Comparison of ENCODE assay signal across 20 mouse cellular contexts in the genomic region with DNA sequence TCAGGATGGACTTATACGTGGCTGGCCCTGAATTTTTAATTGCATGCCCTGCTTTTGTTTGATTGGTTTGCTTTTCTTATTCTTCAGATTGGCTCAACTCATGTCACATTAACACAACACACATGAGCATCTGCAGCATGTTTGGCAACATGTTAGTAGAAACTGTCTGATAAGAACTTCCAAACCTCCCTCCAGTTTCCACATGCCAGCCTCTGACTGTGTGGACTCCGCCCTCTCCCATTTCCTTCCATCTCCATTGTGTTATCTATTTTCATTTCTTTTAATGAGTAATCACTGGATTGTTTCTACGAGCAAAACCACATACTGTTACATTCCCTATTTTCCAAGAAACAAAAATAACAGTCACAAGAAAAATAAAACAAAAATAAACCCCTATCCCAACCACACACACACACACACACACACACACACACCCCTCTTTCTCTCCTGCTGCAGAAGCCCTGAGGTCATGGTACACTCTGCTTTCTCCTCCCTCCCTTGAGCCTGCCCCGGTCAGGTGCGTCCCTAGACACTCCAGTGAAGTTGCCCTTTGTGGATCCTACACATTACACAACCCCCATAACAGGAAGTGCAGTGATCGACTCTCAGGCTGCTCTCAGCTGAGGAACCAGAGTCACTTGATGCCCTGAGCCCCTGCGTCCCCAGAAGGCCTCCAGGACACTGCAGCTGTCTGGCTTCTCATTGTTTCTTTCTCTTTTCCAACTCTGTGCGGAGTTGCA. TPM values are rescaled to one million over a fixed set of nuclear protein-coding genes. Genes with fewer than 3 reads are reported as not detected.
DNase-seq lines count a peak whose midpoint lies in the region; ATAC-seq and TF ChIP-seq lines count a peak whose summit lies in the region.
"Had no signal": no experiment of that assay in that cellular context is flagged by ENCODE, and none has a peak within 500 bp of the region (broad histone marks: within the 10 kb centered on the region; RNA-seq: fewer than 3 reads in every experiment).

No protein-coding gene starts in this region.

- no peak overlapping the region for H3K4me3 ChIP-seq in lung, postnatal 0 days (ENCODE audit: low read depth, low read length)
- H3K4me3 ChIP-seq in hindbrain, embryonic 16.5 days (ENCODE audit: low read length): no peak overlapping the region
- H3K4me3 ChIP-seq: heart, adult 2 months; limb, embryonic 13.5 days; midbrain, embryonic 10.5 days; myocyte; stomach, embryonic 15.5 days had no signal

- H3K36me3 ChIP-seq in lung, postnatal 0 days (ENCODE audit: insufficient read depth, low read length): no peaks in the 10 kb centered on the region
- H3K36me3 ChIP-seq in hindbrain, embryonic 16.5 days (ENCODE audit: control insufficient read depth, insufficient read depth, low read length): no peaks in the 10 kb centered on the region
- H3K36me3 ChIP-seq: G1E; limb, embryonic 13.5 days; midbrain, embryonic 10.5 days; stomach, embryonic 15.5 days had no signal

- intact Hi-C loops in heart, postnatal 10 days (cut with DNase I): no loop called here

- peak; percentile 23 to 55 for DNase-seq in lung, adult 18-20 months
- no peak for DNase-seq in lung, postnatal 14 days
- DNase-seq in kidney, postnatal 25 days: peak; percentile 32 to 80
- DNase-seq in lung, postnatal 0 days (ENCODE audit: low spot score): peak; percentile 49
- DNase-seq in heart, postnatal 10 days: no peak
- no peak for DNase-seq in c-Kit-positive CD71-positive TER-119-positive erythroid progenitor cells, embryonic 14.5 days (ENCODE audit: low spot score)
- DNase-seq in right cerebral cortex, adult 2 months (ENCODE audit: low spot score in 2 of 2): no peak
- DNase-seq: cerebellum, adult 9-10 months; heart, adult 2 months; heart, postnatal 4 days had no signal

- TF ChIP-seq EP300 in lung, postnatal 0 days (IDR thresholded peaks at IDR 0.05): no peak

- no peaks in the 10 kb centered on the region for H3K4me1 ChIP-seq in lung, postnatal 0 days (ENCODE audit: insufficient read depth, low read depth, low read length)
- H3K4me1 ChIP-seq in hindbrain, embryonic 16.5 days (ENCODE audit: control insufficient read depth, insufficient read depth, low read depth, low read length): no peaks in the 10 kb centered on the region

- H3K4me2 ChIP-seq in lung, postnatal 0 days (replicated peaks; ENCODE audit: low read depth, low read length): no peak overlapping the region
- no peak overlapping the region for H3K4me2 ChIP-seq in hindbrain, embryonic 16.5 days (ENCODE audit: low read length)
- H3K4me2 ChIP-seq: limb, embryonic 13.5 days; stomach, embryonic 15.5 days had no signal

- no peak for TF ChIP-seq CTCF in lung, postnatal 0 days (IDR thresholded peaks at IDR 0.05)

- peak; percentile 81 for ATAC-seq in lung, postnatal 0 days
- no peak for ATAC-seq in hindbrain, embryonic 16.5 days

- H3K27me3 ChIP-seq in lung, postnatal 0 days (replicated peaks; ENCODE audit: insufficient read depth, low read length): no peaks in the 10 kb centered on the region
- no peaks in the 10 kb centered on the region for H3K27me3 ChIP-seq in hindbrain, embryonic 16.5 days (replicated peaks; ENCODE audit: control insufficient read depth, insufficient read depth, low read length)
- H3K27me3 ChIP-seq: limb, embryonic 13.5 days; stomach, embryonic 15.5 days had no signal

- H3K27ac ChIP-seq in lung, postnatal 0 days (ENCODE audit: low read length): no peak overlapping the region
- no peak overlapping the region for H3K27ac ChIP-seq in hindbrain, embryonic 16.5 days (ENCODE audit: low read depth, low read length)
- H3K27ac ChIP-seq: heart, adult 2 months; limb, embryonic 13.5 days; midbrain, embryonic 10.5 days; stomach, embryonic 15.5 days had no signal

- WGBS in lung, postnatal 0 days: 50% methylated on average over 8 of the region's 8 CpGs
- WGBS in hindbrain, embryonic 16.5 days: 73% methylated on average over 8 of the region's 8 CpGs

- H3K9me3 ChIP-seq in lung, postnatal 0 days (ENCODE audit: low read length): no peaks in the 10 kb centered on the region
- no peaks in the 10 kb centered on the region for H3K9me3 ChIP-seq in hindbrain, embryonic 16.5 days (ENCODE audit: control insufficient read depth, low read length)
- H3K9me3 ChIP-seq: G1E; limb, embryonic 13.5 days; midbrain, embryonic 10.5 days; stomach, embryonic 15.5 days had no signal

- no peak overlapping the region for H3K9ac ChIP-seq in lung, postnatal 0 days (replicated peaks; ENCODE audit: low read depth)
- H3K9ac ChIP-seq in hindbrain, embryonic 16.5 days (ENCODE audit: low read depth, low read length): no peak overlapping the region
- H3K9ac ChIP-seq: limb, embryonic 13.5 days; stomach, embryonic 15.5 days had no signal

RNA-seq across cellular contexts. Expression of gene Gkn3, which starts 4.9 kb away (rescaled TPM):
- 5.2 and 6.1 TPM in 2 replicates for polyA plus RNA-seq in lung, postnatal 0 days (2015; fragmentation: Nextera tagmentation; extraction: Ambion mirVana)
- polyA plus RNA-seq in hindbrain, embryonic 16.5 days (2015; fragmentation: Nextera tagmentation; extraction: Ambion mirVana): 0.44 and 0.93 TPM in 2 replicates
- 1 to 10 TPM; 1.1 to 1.7 TPM for total RNA-seq in heart, postnatal 10 days (2021)
- total RNA-seq: G1E had no signal
- polyA plus RNA-seq: G1E; midbrain, embryonic 10.5 days; myocyte had no signal

RNA-seq across cellular contexts. Expression of gene Gkn2, which starts 20.5 kb away (rescaled TPM):
- 0.20 TPM in 1 of 2 replicates, not detected in the other for polyA plus RNA-seq in lung, postnatal 0 days (2015; fragmentation: Nextera tagmentation; extraction: Ambion mirVana)
- not detected in 2 replicates for polyA plus RNA-seq in hindbrain, embryonic 16.5 days (2015; fragmentation: Nextera tagmentation; extraction: Ambion mirVana)
- total RNA-seq in heart, postnatal 10 days (2021): not detected
- total RNA-seq: G1E; heart, adult 2 months; heart, postnatal 4 days; left cerebral cortex, adult 18-20 months had no signal
- polyA plus RNA-seq: embryonic facial prominence, embryonic 11.5 days; G1E; heart, adult 2 months; intestine, embryonic 14.5 days; limb, embryonic 13.5 days; midbrain, embryonic 10.5 days; myocyte; urinary bladder, adult 2 months had no signal

RNA-seq across cellular contexts. Expression of gene Bmp10, which starts 35.2 kb away (rescaled TPM):
- polyA plus RNA-seq in lung, postnatal 0 days (2015; fragmentation: Nextera tagmentation; extraction: Ambion mirVana): not detected in 2 replicates
- polyA plus RNA-seq in hindbrain, embryonic 16.5 days (2015; fragmentation: Nextera tagmentation; extraction: Ambion mirVana): not detected in 2 replicates
- 100 to 1,000 TPM in 1 of 2 experiments, 10 to 100 TPM in 1; 23.2 to 106 TPM for total RNA-seq in heart, postnatal 10 days (2021)
- total RNA-seq: left cerebral cortex, adult 18-20 months had no signal
- polyA plus RNA-seq: embryonic facial prominence, embryonic 11.5 days; G1E; intestine, embryonic 14.5 days; limb, embryonic 13.5 days; midbrain, embryonic 10.5 days; myocyte; stomach, embryonic 15.5 days had no signal

RNA-seq across cellular contexts. Expression of gene Gkn1, which starts 42.9 kb away (rescaled TPM):
- 0.11 and 0.31 TPM in 2 replicates for polyA plus RNA-seq in lung, postnatal 0 days (2015; fragmentation: Nextera tagmentation; extraction: Ambion mirVana)
- not detected in 2 replicates for polyA plus RNA-seq in hindbrain, embryonic 16.5 days (2015; fragmentation: Nextera tagmentation; extraction: Ambion mirVana)
- total RNA-seq in heart, postnatal 10 days (2021): not detected
- total RNA-seq: G1E; heart, adult 2 months; left cerebral cortex, adult 18-20 months had no signal
- polyA plus RNA-seq: embryonic facial prominence, embryonic 11.5 days; G1E; limb, embryonic 13.5 days; midbrain, embryonic 10.5 days; myocyte; urinary bladder, adult 2 months had no signal

RNA-seq across cellular contexts. Expression of gene Antxr1, which starts 58.0 kb away (rescaled TPM):
- polyA plus RNA-seq in lung, postnatal 0 days (2015; fragmentation: Nextera tagmentation; extraction: Ambion mirVana): 11.7 and 13.9 TPM in 2 replicates
- 4.4 and 5.3 TPM in 2 replicates for polyA plus RNA-seq in hindbrain, embryonic 16.5 days (2015; fragmentation: Nextera tagmentation; extraction: Ambion mirVana)
- 10 to 100 TPM; 32.3 to 33.0 TPM for total RNA-seq in heart, postnatal 10 days (2021)
- polyA plus RNA-seq: G1E had no signal

Comparison
In these comparisons a context has a peak if more than half of its experiments do, and no peak if none do; other contexts are left out.
1. DNase-seq: peak in lung, adult 18-20 months (2 of 2), kidney, postnatal 25 days (2 of 2) and lung, postnatal 0 days (single experiment); none in lung, postnatal 14 days (single experiment), heart, postnatal 10 days (0 of 2), c-Kit-positive CD71-positive TER-119-positive erythroid progenitor cells, embryonic 14.5 days (single experiment) and right cerebral cortex, adult 2 months (0 of 2).